Mouse (Mus musculus) heart, embryonic 11.5 days (tissue): ENCODE data around the gene Kif24. TPM values are rescaled to one million over a fixed set of nuclear protein-coding genes. Genes with fewer than 3 reads are reported as not detected.

Experiments used
- ATAC-seq: fragments of 200-750 bp; cut with Nextera tagmentation; replicated peaks from 2 replicates; pipeline ENCODE4 v1.8.0; 2017; ENCODE audit warnings: moderate library complexity; ENCODE audit not compliant: insufficient number of reproducible peaks, low FRiP score, low TSS enrichment
- H3K27ac ChIP-seq: fragments of 300-500 bp; sonication (generic); 2 replicates; pipeline ENCODE4 v1.5.1; 2014; ENCODE audit warnings: mild to moderate bottlenecking, low read depth, low read length
- H3K27me3 ChIP-seq: fragments of 300-500 bp; sonication (generic); 2 replicates; pipeline ENCODE4 v1.6.1; 2014; ENCODE audit warnings: mild to moderate bottlenecking, low read length, mixed read lengths; ENCODE audit not compliant: control insufficient read depth, insufficient read depth
- H3K36me3 ChIP-seq: fragments of 300-500 bp; sonication (generic); 2 replicates; pipeline ENCODE4 v1.6.1; 2014; ENCODE audit warnings: mild to moderate bottlenecking, low read length, moderate library complexity, mixed read lengths; ENCODE audit not compliant: control insufficient read depth, insufficient read depth
- H3K4me1 ChIP-seq: fragments of 300-500 bp; sonication (generic); 2 replicates; pipeline ENCODE4 v1.6.1; 2014; ENCODE audit warnings: low read length; ENCODE audit not compliant: control insufficient read depth, insufficient read depth
- H3K4me2 ChIP-seq: fragments of 300-500 bp; sonication (generic); 2 replicates; pipeline ENCODE4 v1.6.1; 2014; ENCODE audit warnings: mild to moderate bottlenecking, moderate library complexity
- H3K4me3 ChIP-seq: fragments of 300-500 bp; sonication (generic); 2 replicates; pipeline ENCODE4 v1.5.1; 2014; ENCODE audit warnings: low read depth, low read length
- H3K9ac ChIP-seq: fragments of 300-500 bp; sonication (generic); 2 replicates; pipeline ENCODE4 v1.6.1; 2014; ENCODE audit warnings: mild to moderate bottlenecking, low read depth, low read length, moderate library complexity
- H3K9me3 ChIP-seq: fragments of 300-500 bp; sonication (generic); replicated peaks from 2 replicates; pipeline ENCODE4 v1.6.1; 2016; ENCODE audit warnings: low read length; ENCODE audit not compliant: control insufficient read depth
- WGBS: fragments of 180-500 bp; shearing (Covaris S2); extraction: QIAGEN DNeasy Blood & Tissue Kit; methylation state at CpG from one replicate; pipeline ENCODE4 v1.1.7; 2014; ENCODE audit not compliant: insufficient replicate concordance; 5-methylcytosine and 5-hydroxymethylcytosine counted together
- polyA plus RNA-seq: library from polyadenylated mRNA; unstranded; fragments of >200 nt; fragmentation: Nextera tagmentation; extraction: Ambion mirVana; gene quantifications from 2 replicates; pipeline ENCODE4 v1.2.1, GENCODE M21; 2014

Kif24 gene
- polyA plus RNA-seq, 1 experiment from 2014 or later, result 6.6 TPM

GRCm38 (mm10) chr4:41497046-41497445 is 32.4 kb upstream of the Kif24 start:
- ATAC-seq, result no peak
- Histone ChIP-seq H3K4me2 (no peak overlapping the region), H3K36me3 (no peaks in the 10 kb centered on the region)

DNA sequence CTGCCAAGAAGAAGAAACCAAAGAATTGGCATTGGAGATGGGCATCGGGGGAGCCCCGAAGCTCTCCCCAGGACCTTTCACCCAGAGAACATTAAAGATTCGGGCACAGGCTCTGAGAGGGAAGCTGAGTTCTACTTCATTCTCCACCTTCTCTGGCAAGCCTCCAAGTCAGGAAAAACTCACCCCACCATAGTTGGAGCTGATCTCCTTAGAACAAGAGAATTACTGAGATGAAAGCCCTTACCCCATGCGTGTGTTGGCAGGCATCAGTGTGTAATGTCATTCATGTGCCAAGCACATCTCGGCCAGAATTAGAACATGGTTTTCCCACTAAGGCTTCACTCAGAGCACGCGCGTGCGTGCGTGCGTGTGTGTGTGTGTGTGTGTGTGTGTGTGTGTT is 31.2 kb upstream of the Kif24 start:
- Histone ChIP-seq H3K4me1 (peaks cover 16% of the 10 kb centered on the region; the same call in 1 of the 2 replicates), H3K27me3 (peaks cover 57% of the 10 kb centered on the region), H3K27ac (no peak overlapping the region), H3K9me3 (no peaks in the 10 kb centered on the region), H3K9ac (no peak overlapping the region), H3K4me2 (no peak overlapping the region), H3K36me3 (no peaks in the 10 kb centered on the region), H3K4me3 (no peak overlapping the region)
- no peak for ATAC-seq
- WGBS, result 86% methylated on average over 11 of the region's 11 CpGs

More at GRCm38 (mm10) chr4:41497046-41497445, 32.4 kb upstream of the Kif24 start:
- peaks cover 17% of the 10 kb centered on the region for H3K4me1 ChIP-seq
- H3K9ac ChIP-seq, result no peak overlapping the region
- no peak overlapping the region for H3K27ac ChIP-seq
- peaks cover 69% of the 10 kb centered on the region for H3K27me3 ChIP-seq
- WGBS, result 54% methylated on average over 5 of the region's 5 CpGs
- no peak overlapping the region for H3K4me3 ChIP-seq
- H3K9me3 ChIP-seq, result no peaks in the 10 kb centered on the region

- Histone ChIP-seq H3K36me3 (no peaks in the 10 kb centered on the region), H3K4me2 (no peak overlapping the region), H3K9me3 (no peaks in the 10 kb centered on the region), H3K4me1 (peaks cover 16% of the 10 kb centered on the region; the same call in 1 of the 2 replicates), H3K9ac (no peak overlapping the region), H3K4me3 (no peak overlapping the region), H3K27ac (no peak overlapping the region), H3K27me3 (peaks cover 49% of the 10 kb centered on the region)
- ATAC-seq, result no peak
- WGBS, result 57% methylated on average over 4 of the region's 4 CpGs
Measured at GRCm38 (mm10) chr4:41495076-41495475, 30.4 kb upstream of the Kif24 start.

GRCm38 (mm10) chr4:41494378-41494777 is 29.7 kb upstream of the Kif24 start:
- H3K9ac ChIP-seq, result no peak overlapping the region
- H3K36me3 ChIP-seq, result no peaks in the 10 kb centered on the region
- H3K27ac ChIP-seq, result no peak overlapping the region
- no peak overlapping the region for H3K4me3 ChIP-seq
- H3K27me3 ChIP-seq, result peaks cover 42% of the 10 kb centered on the region
- H3K9me3 ChIP-seq, result no peaks in the 10 kb centered on the region
- H3K4me1 ChIP-seq, result peaks cover 16% of the 10 kb centered on the region; the same call in 1 of the 2 replicates
- H3K4me2 ChIP-seq, result no peak overlapping the region
- 38% methylated on average over 3 of the region's 3 CpGs for WGBS
- ATAC-seq, result no peak

- Histone ChIP-seq H3K27ac (no peak overlapping the region), H3K4me2 (no peak overlapping the region), H3K4me1 (peaks cover 9% of the 10 kb centered on the region; the same call in 1 of the 2 replicates), H3K36me3 (no peaks in the 10 kb centered on the region), H3K9me3 (no peaks in the 10 kb centered on the region), H3K27me3 (peaks cover 37% of the 10 kb centered on the region), H3K9ac (no peak overlapping the region), H3K4me3 (no peak overlapping the region)
- ATAC-seq, result no peak
- 82% methylated on average over 3 of the region's 3 CpGs for WGBS
Measured at GRCm38 (mm10) chr4:41493464-41494116, 28.9 kb upstream of the Kif24 start.

DNA sequence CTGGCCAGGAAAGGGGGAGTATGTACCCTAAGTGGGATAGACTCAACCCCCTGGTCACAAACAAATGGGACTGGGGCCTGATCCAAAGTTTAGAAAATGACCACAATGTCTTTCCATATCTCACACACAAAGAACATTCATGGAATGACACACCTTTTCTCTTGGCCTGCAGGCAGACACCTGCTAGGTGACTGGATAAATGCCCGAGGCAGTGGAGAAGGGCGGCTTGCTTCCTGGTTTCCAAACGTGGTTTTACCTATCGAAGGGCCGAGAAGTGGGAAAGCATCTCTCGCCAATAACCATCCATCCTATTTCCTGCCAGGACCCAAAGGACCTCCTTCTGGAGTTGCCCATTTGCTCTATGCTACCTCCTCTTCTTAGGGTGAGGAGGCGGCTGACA is 28.3 kb upstream of the Kif24 start:
- 76% methylated on average over 7 of the region's 7 CpGs for WGBS
- ATAC-seq, result no peak

GRCm38 (mm10) chr4:41481601-41482017 is 16.9 kb upstream of the Kif24 start:
- H3K27me3 ChIP-seq, result no peaks in the 10 kb centered on the region
- WGBS, result 55% methylated on average over 6 of the region's 6 CpGs
- H3K4me2 ChIP-seq, result no peak overlapping the region
- H3K9ac ChIP-seq, result no peak overlapping the region
- ATAC-seq, result no peak
- H3K27ac ChIP-seq, result no peak overlapping the region
- peaks cover 2% of the 10 kb centered on the region; the same call in 1 of the 2 replicates for H3K36me3 ChIP-seq
- no peaks in the 10 kb centered on the region for H3K4me1 ChIP-seq
- no peaks in the 10 kb centered on the region for H3K9me3 ChIP-seq
- H3K4me3 ChIP-seq, result no peak overlapping the region

More for the DNA sequence above, 28.3 kb upstream of the Kif24 start:
- H3K36me3 ChIP-seq, result no peaks in the 10 kb centered on the region
- no peak overlapping the region for H3K4me3 ChIP-seq
- no peaks in the 10 kb centered on the region for H3K9me3 ChIP-seq
- peaks cover 31% of the 10 kb centered on the region for H3K27me3 ChIP-seq
- no peak overlapping the region for H3K4me2 ChIP-seq
- H3K27ac ChIP-seq, result no peak overlapping the region
- H3K4me1 ChIP-seq, result peaks cover 4% of the 10 kb centered on the region; the same call in 1 of the 2 replicates
- H3K9ac ChIP-seq, result no peak overlapping the region

- no peak overlapping the region for H3K4me3 ChIP-seq
- peaks cover 2% of the 10 kb centered on the region; the same call in 1 of the 2 replicates for H3K36me3 ChIP-seq
- 80% methylated on average over 8 of the region's 8 CpGs for WGBS
- H3K9me3 ChIP-seq, result no peaks in the 10 kb centered on the region
- no peak overlapping the region for H3K4me2 ChIP-seq
- no peaks in the 10 kb centered on the region for H3K27me3 ChIP-seq
- ATAC-seq, result no peak
- no peak overlapping the region for H3K27ac ChIP-seq
- H3K9ac ChIP-seq, result no peak overlapping the region
- H3K4me1 ChIP-seq, result no peaks in the 10 kb centered on the region
Measured at GRCm38 (mm10) chr4:41480254-41480653, 15.6 kb upstream of the Kif24 start.

DNA sequence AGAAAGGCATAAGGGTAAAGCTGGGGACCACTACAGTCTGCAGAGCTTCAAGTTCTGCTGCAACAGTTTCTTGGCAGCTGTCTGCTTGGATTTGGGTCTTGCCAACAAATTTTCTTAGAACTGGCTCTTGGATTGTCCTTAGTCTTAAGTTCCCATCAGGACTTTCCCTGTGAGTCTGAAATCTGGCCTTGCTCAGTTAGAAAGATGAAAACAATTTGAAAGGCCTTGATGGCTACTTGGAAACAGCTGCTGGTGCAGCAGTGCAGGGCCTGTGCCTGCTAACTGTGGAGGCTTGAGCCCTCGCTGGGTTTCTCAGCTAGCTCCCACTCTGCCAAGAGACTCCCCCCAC is 14.7 kb upstream of the Kif24 start:
- Histone ChIP-seq H3K27ac (no peak overlapping the region), H3K36me3 (peaks cover 2% of the 10 kb centered on the region; the same call in 1 of the 2 replicates), H3K4me3 (no peak overlapping the region), H3K4me1 (no peaks in the 10 kb centered on the region), H3K9me3 (no peaks in the 10 kb centered on the region), H3K9ac (no peak overlapping the region), H3K4me2 (no peak overlapping the region), H3K27me3 (no peaks in the 10 kb centered on the region)
- no peak for ATAC-seq
- 69% methylated on average over 1 of the region's 1 CpGs for WGBS
